Mouse (Mus musculus): Measurements from ENCODE around the gene Cpb2.

Gene Cpb2

DNA sequence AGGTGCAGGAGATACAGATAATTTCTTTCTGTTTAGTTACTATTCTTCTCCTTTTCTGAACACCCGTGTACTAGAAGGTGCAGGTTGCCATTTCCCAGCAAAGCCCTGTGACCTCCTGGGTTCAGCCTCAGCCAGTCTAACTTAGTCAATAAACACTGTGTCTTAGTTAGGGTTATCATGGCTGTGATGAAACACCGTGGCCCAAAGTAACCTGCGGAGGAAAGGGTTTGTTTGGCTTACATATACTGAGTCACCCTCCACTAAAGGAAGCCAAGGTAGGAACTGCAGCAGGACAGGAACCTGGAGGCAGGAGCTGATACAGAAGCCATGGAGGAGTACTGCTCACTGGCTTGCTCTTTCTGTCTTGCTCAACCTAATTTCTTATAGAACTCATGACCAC is 8.3 kb downstream of the Cpb2 start:
- no peak for DNase-seq

DNA sequence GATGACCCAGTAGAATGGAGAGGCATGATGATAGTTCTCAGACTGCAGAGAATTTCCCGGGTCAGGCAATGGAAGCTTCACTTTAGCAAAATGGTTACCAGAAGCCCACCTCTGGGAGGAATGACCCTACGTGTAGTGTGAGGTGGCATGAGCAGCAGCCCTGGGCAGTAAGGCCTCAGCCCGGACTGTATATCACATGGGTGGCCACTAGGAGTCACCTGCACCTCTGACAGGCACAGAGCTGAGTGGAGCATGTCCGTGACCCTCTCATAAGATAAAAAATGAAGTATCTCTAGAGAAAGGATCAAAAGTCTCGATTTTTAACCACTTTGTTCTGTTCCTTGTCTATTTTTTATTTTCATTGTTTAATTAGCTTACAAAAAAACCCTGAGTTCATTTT is 14.4 kb downstream of the Cpb2 start:
- no peak for DNase-seq

DNA sequence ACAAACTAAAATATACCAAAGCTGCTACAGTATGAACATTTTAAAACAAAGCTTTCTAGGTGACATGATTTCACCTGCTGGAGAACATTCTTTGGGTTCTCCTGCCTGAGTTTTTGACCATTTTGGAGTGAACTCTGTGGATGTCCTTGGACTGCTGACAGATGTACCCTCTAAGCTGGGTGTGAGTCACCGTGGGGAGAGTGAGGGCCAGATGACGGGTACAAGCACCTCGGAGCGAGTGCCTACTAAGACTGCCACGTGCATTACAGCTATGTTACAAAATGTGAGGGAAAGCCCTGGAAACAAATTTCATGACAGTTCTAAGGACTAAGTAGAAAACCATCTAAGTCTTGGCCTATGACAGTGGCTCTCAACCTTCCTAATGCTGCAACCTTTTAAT is 27.4 kb downstream of the Cpb2 start:
- DNase-seq = no peak

DNA sequence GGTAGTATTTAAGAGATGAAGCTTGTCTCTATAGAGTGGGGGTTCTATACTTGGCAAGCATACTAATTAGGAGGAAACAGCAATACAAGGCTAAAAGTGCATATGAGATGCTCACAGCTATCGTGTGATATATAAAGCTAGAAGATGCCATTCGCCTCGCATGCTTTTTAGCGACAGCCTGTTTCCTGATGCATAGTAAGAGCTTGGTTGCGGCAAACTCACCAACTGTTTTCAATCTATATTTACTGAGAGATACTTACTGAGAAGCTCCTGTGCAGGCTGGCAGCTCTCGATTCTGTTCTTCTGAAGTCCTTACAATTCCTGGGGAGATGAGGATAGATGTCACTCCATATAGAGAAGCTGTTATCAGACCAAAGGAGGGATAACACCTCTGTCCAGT is 37.6 kb downstream of the Cpb2 start:
- no peak for DNase-seq

DNA sequence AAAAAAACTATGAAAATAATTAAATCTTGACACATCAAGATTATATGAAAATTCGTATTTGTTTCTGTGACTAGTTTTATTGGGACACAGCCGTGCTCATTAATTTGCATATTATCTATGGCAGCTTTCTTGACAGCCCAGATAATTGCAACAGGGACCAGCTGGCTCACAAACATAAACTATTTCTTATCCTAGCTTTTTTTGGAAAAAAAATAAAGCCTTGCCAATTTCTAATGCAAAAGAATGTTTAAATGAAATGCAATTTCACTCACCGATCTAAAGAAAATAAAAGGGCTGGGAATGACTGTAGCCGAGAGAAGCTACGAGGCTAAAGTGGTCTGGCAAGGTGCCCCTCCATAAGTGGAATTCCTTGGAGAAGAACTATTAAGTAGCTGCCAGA is 38.3 kb downstream of the Cpb2 start:
- DNase-seq = no peak

DNA sequence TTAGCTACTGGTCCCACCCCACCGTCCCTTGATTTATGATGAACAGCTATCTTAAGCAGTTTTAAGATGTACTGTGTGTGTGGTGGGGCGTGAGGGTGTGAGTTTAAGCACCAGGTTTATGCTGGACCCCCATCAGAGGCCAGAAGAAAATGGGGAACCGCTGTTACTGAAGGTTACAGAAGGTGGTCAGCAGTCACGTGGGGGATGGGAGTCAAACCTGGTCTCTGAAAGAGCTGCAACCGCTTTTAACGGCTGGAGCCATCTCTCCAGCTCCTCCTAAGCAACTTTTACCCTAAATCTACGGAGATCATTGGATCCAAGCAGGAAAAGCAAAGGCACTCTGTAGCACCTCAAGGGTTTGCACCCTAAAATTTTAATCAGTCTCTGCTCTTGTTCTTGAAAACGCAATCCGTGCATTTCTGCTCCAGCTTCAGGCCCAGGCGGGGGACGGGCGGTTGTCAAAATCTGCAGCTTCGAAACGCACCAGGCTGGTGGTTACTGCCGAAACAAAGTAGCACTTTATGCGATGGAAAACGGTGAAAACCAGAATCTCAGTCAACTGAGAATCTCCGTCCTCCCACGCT is 41.6 kb downstream of the Cpb2 start:
- DNase-seq = peak; percentile 88

DNA sequence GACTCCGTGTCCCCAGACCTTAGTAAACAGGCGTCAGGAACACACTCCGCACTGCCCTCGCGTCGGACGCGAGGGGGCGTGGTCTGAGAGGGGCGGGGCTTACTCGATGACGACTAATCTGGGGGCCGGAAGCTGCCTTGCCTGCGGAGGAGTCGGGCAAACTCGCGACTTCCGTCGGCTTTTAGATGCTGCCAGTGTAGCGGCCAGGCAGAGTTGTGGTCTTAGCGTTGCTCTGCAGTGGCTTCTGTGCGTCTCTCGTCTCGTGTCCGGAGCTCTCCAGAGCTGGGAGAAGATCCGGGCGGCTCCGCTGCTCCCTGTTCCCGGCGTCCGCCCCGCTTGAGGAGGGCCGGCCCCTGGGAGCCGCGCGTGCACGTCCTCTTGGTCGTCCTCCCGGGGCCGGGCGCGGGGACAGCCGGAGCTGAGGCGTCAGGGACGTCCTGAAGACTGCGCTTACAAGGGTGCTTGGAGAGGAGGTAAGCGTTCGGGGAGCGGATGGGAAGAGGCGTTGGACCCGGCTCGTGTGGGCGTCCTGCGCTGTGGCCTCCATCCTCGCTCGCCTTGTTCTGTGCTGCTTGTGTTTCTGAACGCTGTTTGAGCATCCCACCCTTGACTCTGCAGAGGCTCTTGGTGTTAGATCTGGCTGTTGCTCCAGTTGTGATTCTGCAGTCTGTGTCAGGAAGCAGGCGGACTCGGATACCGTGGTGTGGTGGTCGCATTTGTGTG is 42.3 kb downstream of the Cpb2 start, which contains the start of gene Zc3h13:
TSS of gene Zc3h13 (plus strand) at position 181 of the 723 bp plus-strand sequence.
- peak; percentile 99 for DNase-seq

DNA sequence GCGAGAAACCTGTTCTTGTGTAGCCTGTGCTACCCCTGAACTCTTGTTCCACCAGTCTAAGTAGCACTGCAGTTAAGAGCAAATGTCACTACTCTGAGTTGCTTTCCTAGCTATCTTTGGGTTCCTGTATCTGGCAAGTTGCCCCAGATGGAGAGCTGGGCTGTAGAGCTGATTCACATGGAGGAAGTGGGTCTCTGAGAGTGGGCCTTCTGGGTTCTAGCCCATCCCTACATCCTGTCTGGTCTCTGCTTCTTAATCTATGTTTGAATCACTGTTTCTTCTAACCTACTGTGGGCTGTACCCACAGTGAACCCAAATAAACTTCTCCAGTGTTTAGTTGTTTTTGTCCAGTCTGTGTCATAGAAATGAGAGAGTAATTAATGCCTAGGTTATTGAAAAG is 59.0 kb downstream of the Cpb2 start:
- peak; percentile 85 for DNase-seq

DNA sequence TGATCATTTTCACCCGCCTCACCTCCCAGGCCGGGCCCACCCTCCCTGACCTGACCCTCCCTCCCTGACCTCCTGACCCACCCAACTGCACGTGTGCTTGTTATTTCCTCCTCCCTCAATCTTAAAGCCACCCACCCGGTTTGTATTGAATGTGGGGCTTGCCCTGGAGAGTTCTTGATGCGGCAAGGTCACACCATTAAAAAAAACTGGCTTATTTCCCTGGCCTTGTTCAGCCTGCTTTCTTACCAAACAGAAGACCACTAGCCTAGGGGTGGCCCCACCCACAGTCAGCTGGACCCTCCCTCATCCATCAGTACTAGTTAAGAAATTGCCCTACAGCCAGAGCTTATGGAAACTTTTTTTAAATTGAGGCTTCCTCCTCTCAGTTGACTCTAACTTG is 61.7 kb downstream of the Cpb2 start:
- DNase-seq = peak; percentile 85

DNA sequence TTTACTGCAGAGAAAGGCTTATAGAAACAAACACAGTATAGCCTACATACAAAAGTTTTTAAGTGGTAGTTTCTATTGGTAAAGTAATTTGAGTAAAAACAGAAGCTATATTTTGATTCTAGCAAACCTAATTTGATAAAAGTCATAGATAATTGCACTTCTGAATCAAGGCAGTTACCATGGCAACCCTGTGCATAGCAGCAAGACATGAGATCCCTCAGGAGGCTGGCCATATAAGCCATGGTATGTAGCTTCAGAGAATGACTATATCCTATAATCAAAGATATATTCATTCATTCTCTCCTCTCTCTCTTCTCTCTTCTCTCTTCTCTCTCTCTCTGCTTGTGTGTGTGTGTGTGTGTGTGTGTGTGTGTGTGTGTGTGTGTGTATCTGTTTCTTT is 65.8 kb downstream of the Cpb2 start:
- DNase-seq = no peak

DNA sequence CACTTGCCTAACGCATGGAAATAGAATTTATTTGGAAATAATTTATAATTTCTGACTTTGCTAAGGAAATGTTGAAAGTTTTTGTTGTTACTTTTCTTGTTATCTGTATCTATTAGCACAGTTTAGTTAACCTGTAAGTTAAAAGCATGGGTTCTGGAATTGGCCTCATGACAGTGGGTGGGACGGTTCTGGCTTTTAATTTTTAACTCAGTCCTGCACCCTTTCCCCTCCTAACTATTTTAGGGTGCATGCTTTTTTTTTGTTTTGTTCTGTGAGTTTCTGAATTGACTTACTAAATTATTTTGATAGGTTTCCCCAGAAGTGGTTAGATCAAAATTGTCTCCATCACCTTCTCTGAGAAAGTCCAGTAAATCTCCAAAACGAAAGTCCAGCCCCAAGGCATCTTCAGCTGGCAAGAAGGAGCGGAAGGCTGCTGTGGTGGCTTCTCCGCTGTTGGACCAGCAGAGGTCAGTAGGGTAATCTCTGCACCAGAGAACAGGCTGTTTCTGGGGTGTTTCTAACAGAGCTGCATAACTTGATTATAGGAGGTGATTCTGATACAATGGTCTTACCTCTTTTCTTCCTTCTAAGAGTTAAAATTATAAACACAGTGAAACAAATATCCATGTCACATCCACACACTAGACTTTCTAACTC is 67.4 kb downstream of the Cpb2 start:
- no peak for DNase-seq

DNA sequence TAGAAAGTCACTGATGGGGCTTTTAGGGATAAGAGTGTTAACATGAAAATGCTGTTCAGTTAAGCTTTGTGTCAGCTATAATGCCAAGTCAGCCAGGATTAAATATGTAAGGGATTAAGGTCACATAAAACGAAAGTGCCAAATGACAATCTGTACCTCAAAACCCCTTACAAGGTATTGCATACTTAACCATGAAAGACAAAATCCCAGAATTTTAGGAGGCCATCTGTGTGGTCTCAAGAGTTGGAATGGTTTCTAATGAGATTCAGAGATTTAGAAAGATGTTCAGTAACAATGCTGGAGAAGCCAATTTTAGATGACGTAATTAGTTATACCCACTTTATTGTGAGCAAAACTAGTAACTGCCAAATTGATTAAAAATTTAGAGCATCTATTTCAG is 72.4 kb downstream of the Cpb2 start:
- no peak for DNase-seq

DNA sequence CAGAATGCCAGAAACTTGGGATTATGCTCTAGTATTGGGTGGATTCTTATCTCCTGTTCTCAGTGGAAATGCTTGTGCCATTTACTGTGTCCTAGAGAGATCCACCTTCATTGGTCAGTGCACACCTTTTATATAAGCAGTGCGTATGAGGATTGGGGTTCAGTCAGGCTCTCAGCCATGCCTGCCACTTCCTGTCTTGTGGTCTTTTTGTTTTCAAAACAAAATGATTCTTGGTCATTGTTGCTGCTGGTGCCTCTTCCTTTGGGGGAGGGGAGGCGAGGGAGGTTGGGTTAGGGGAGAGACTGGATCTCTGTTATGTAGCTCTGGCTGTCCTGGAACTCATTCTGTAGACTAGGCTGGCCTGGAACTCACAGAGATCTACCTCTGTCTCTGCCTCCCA is 76.6 kb downstream of the Cpb2 start:
- DNase-seq = no peak

DNA sequence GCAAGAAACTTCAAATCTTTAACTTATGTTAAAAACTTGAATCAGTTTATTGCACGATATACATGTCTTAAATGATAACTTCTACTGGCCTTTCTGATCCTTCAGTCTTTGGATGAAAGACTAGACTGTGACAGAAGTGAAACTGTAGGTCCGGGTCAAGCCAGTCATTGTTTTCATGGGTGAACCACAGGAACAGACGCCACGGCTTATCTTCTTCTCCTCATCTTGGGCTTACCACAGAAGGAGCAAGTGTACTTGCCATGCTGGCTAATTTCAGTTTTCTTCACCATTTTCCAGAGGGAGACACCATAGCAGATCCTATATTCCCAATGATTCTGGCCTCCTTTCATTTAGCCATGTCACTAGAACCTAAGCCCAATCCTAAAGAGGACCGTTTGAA is 78.2 kb downstream of the Cpb2 start:
- DNase-seq = no peak

DNA sequence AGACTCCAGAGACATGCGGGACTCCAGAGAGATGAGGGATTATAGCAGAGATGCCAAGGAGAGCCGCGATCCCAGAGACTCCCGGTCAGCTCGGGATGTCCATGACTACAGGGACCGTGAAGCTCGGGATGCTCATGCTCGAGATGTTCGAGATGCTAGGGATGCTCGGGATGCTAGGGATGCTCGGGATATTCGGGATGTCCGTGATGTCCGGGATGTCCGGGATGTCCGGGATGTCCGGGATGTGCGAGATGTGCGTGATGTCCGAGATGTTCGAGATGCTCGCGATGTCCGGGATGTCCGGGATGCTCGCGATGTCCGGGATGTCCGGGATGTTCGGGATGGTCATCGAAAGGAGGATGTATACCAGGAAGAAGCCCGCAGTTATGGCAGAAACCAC is 81.3 kb downstream of the Cpb2 start:
- DNase-seq = peak; percentile 87

DNA sequence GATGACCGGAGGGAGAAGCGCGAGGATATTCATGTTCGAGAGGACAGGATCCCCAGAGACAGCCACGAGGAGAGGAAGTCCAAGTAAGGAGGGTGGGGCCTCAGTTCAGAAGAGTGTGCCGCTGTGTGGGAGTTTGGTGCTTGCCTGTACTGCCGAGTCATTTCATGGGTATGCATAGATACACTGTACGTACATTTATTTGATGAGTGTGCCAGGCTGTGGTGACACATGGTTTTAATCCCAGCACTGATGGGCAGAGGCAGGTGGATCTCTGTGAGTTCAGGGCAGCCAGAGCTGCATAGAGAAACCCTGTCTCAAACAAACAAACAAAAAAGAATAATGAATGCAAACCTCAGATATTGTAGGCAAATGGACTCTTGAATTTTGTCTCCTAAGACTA is 86.0 kb downstream of the Cpb2 start:
- no peak for DNase-seq

DNA sequence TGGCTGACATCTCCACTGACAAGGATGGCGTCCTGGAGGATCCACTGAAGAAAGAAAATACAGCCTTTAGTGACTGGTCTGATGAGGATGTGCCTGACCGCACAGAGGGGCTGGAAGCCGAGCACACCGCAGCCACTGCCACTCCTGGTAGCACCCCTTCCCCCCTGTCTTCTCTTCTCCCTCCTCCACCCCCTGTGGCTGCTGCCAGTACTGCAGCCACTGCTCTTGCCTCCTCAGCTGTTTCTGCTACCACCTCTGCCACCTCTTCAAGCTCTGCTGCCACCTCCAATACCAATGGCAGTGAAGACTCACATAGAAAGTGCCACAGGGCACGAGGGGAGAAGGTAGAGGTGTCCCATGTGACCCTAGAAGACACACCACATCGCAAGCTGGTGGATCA is 88.5 kb downstream of the Cpb2 start:
- no peak for DNase-seq

Measured in heart, adult 11 months (tissue).